Comparison of ENCODE assay signal across 9 mouse cellular contexts in the genomic region with DNA sequence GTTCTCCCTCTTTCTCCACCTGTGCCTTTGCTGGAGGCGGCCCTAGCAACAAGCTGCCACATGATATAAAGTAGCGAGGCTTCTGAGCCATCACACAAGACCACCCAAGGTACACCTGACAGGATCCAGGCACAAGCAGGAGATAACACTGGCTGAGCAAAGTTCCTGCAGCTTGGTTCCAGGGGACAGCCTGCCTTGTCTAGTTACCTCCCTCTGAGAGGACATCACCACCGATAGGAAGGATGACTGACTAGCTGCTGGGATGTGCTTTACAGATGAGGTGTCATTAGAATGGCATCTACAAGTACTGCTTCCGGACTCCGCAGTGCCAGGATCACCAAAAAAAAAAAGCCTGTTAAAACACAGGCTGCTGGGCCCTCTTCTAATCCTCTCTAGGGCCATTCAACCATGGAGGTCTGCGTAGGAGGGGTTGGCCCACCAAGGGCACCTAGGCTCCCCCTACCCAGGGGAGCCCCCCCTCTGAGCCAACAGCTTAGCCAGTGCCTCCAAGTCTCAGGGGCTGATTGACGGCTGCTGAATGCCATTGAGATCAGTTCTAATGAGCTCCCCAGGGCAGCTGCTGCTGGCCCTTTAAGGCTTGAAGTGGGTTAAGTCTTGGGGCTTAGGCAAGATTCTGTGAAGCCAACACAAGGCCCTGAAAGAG.
A peak's percentile ranks its signal among the peaks of the same experiment; 100 is the strongest.
DNase-seq lines count a peak whose midpoint lies in the region; ATAC-seq lines count a peak whose summit lies in the region.
"Had no signal": no experiment of that assay in that cellular context is flagged by ENCODE, and none has a peak within 500 bp of the region (broad histone marks: within the 10 kb centered on the region; RNA-seq: fewer than 3 reads in every experiment).

No protein-coding gene starts in this region.

- peak overlapping the region; percentile 33; the same call in 1 of the 2 replicates for H3K9ac ChIP-seq in heart, embryonic 13.5 days
- H3K9ac ChIP-seq in embryonic facial prominence, embryonic 13.5 days: no peak overlapping the region
- H3K9ac ChIP-seq in intestine, embryonic 16.5 days (ENCODE audit: low read depth, low read length): no peak overlapping the region

- no peaks in the 10 kb centered on the region for H3K9me3 ChIP-seq in heart, embryonic 13.5 days
- no peaks in the 10 kb centered on the region for H3K9me3 ChIP-seq in embryonic facial prominence, embryonic 13.5 days
- H3K9me3 ChIP-seq in intestine, embryonic 16.5 days (ENCODE audit: control insufficient read depth, low read length): no peaks in the 10 kb centered on the region

- peaks cover 35% of the 10 kb centered on the region for H3K4me1 ChIP-seq in heart, embryonic 13.5 days
- peaks cover 38% of the 10 kb centered on the region for H3K4me1 ChIP-seq in embryonic facial prominence, embryonic 13.5 days
- H3K4me1 ChIP-seq in intestine, embryonic 16.5 days (ENCODE audit: control insufficient read depth, insufficient read depth, low read length): peaks cover 20% of the 10 kb centered on the region

- H3K27ac ChIP-seq in heart, embryonic 13.5 days (replicated peaks): peak overlapping the region; percentile 32; the same call in 1 of the 2 replicates
- H3K27ac ChIP-seq in embryonic facial prominence, embryonic 13.5 days: peak overlapping the region; percentile 48; the same call in 1 of the 2 replicates
- H3K27ac ChIP-seq in intestine, embryonic 16.5 days (ENCODE audit: low read length): no peak overlapping the region; the same call in 1 of the 2 replicates

- intact Hi-C loops in heart, postnatal 10 days (cut with DNase I): no loop called here

- no peak for ATAC-seq in heart, embryonic 13.5 days (ENCODE audit: extremely low read depth, insufficient number of reproducible peaks, low FRiP score, low TSS enrichment)
- no peak for ATAC-seq in embryonic facial prominence, embryonic 13.5 days (ENCODE audit: insufficient number of reproducible peaks, insufficient read depth, low FRiP score, low TSS enrichment, low read depth)
- ATAC-seq in intestine, embryonic 16.5 days: peak; percentile 39; the same call in 1 of the 2 replicates

- peak overlapping the region; percentile 33; the same call in 1 of the 2 replicates for H3K4me2 ChIP-seq in heart, embryonic 13.5 days
- H3K4me2 ChIP-seq in embryonic facial prominence, embryonic 13.5 days: no peak overlapping the region
- no peak overlapping the region for H3K4me2 ChIP-seq in intestine, embryonic 16.5 days (ENCODE audit: low read depth, low read length)

- WGBS in heart, embryonic 13.5 days: 14% methylated on average over 7 of the region's 7 CpGs
- 15% methylated on average over 7 of the region's 7 CpGs for WGBS in embryonic facial prominence, embryonic 13.5 days
- 43% methylated on average over 7 of the region's 7 CpGs for WGBS in intestine, embryonic 16.5 days

- no peak overlapping the region for H3K4me3 ChIP-seq in heart, embryonic 13.5 days
- no peak overlapping the region for H3K4me3 ChIP-seq in embryonic facial prominence, embryonic 13.5 days
- H3K4me3 ChIP-seq in intestine, embryonic 16.5 days (ENCODE audit: low read length): no peak overlapping the region

- DNase-seq in heart, postnatal 10 days: no peak
- peak; percentile 73 for DNase-seq in 3134 (ENCODE audit: extremely low read depth, insufficient read length, low spot score)
- no peak for DNase-seq in natural killer cell, adult 2 months (ENCODE audit: low spot score in 2 of 2)
- DNase-seq in urinary bladder, postnatal 4 days (ENCODE audit: low spot score in 2 of 2): no peak
- no peak for DNase-seq in right cerebral cortex, postnatal 36 days (ENCODE audit: low spot score in 2 of 2)
- DNase-seq: cerebellum, postnatal 14 days had no signal

- H3K36me3 ChIP-seq in heart, embryonic 13.5 days: no peaks in the 10 kb centered on the region
- no peaks in the 10 kb centered on the region for H3K36me3 ChIP-seq in embryonic facial prominence, embryonic 13.5 days
- H3K36me3 ChIP-seq in intestine, embryonic 16.5 days (ENCODE audit: control insufficient read depth, insufficient read depth, low read length): no peaks in the 10 kb centered on the region

- H3K27me3 ChIP-seq in heart, embryonic 13.5 days (replicated peaks): no peaks in the 10 kb centered on the region; the same call in 1 of the 2 replicates
- H3K27me3 ChIP-seq in embryonic facial prominence, embryonic 13.5 days: no peaks in the 10 kb centered on the region
- H3K27me3 ChIP-seq in intestine, embryonic 16.5 days (replicated peaks; ENCODE audit: control insufficient read depth, insufficient read depth, low read length): no peaks in the 10 kb centered on the region
